In genomic region chr10:86463538-86464199, GRCm38 (mm10) we compare ENCODE assay signal across 8 mouse cellular contexts. TPM values are rescaled to one million over a fixed set of nuclear protein-coding genes. Genes with fewer than 3 reads are reported as not detected.
DNase-seq lines count a peak whose midpoint lies in the region; ATAC-seq lines count a peak whose summit lies in the region.

No protein-coding gene starts in this region.

- no peaks in the 10 kb centered on the region for H3K4me1 ChIP-seq in intestine, embryonic 15.5 days (replicated peaks)
- no peaks in the 10 kb centered on the region for H3K4me1 ChIP-seq in midbrain, embryonic 11.5 days (ENCODE audit: control insufficient read depth, insufficient read depth, low read length)

- no peak overlapping the region for H3K9ac ChIP-seq in intestine, embryonic 15.5 days
- no peak overlapping the region for H3K9ac ChIP-seq in midbrain, embryonic 11.5 days (ENCODE audit: low read length)

- intact Hi-C loops in gastrocnemius, postnatal 36 days (cut with DNase I) = loop anchor here (1.0 to 5.0 kb wide), 3 partner anchors 396 to 497 kb away; partner anchors contain the start of gene Fbxo7
- intact Hi-C loops in left cerebral cortex, postnatal 10 days (cut with DNase I) = loop anchor here (2.0 to 5.0 kb wide), 2 partner anchors 399 to 496 kb away; no protein-coding TSS in a partner anchor

- no peaks in the 10 kb centered on the region for H3K27me3 ChIP-seq in intestine, embryonic 15.5 days (replicated peaks)
- H3K27me3 ChIP-seq in midbrain, embryonic 11.5 days (ENCODE audit: control insufficient read depth, insufficient read depth, low read length) = no peaks in the 10 kb centered on the region

- DNase-seq in CD4-positive, CD25-positive, alpha-beta regulatory T cell, adult 2 months (ENCODE audit: low read depth, low spot score) = peak; percentile 63
- peak; percentile 84 for DNase-seq in embryo, embryonic 11 days
- DNase-seq in gastrocnemius, postnatal 36 days = peak; percentile 79
- peak; percentile 78 to 79 for DNase-seq in left cerebral cortex, postnatal 10 days (ENCODE audit: extremely low spot score in 1 of 2, low spot score in 2 of 2)
- peak; percentile 99 for DNase-seq in midbrain, embryonic 11.5 days (ENCODE audit: low spot score, missing footprints)
- DNase-seq in spleen, adult 12 weeks (ENCODE audit: low spot score) = peak; percentile 7

- no peak overlapping the region for H3K4me3 ChIP-seq in intestine, embryonic 15.5 days (replicated peaks)
- H3K4me3 ChIP-seq in midbrain, embryonic 11.5 days (ENCODE audit: low read depth, low read length) = no peak overlapping the region

- no peaks in the 10 kb centered on the region for H3K9me3 ChIP-seq in intestine, embryonic 15.5 days
- H3K9me3 ChIP-seq in midbrain, embryonic 11.5 days (ENCODE audit: control insufficient read depth, low read length) = no peaks in the 10 kb centered on the region

- 20% methylated on average over 5 of the region's 5 CpGs for WGBS in intestine, embryonic 15.5 days
- 30% methylated on average over 5 of the region's 5 CpGs for WGBS in midbrain, embryonic 11.5 days

- ATAC-seq in CD4-positive, CD25-positive, alpha-beta regulatory T cell, adult 4 months = no peak
- ATAC-seq in intestine, embryonic 15.5 days = peak; percentile 79
- ATAC-seq in midbrain, embryonic 11.5 days (ENCODE audit: low FRiP score) = peak; percentile 83; the same call in 1 of the 2 replicates

- H3K36me3 ChIP-seq in intestine, embryonic 15.5 days = no peaks in the 10 kb centered on the region
- H3K36me3 ChIP-seq in midbrain, embryonic 11.5 days (ENCODE audit: control insufficient read depth, insufficient read depth, low read length) = no peaks in the 10 kb centered on the region

- no peak overlapping the region for H3K27ac ChIP-seq in intestine, embryonic 15.5 days
- H3K27ac ChIP-seq in midbrain, embryonic 11.5 days (ENCODE audit: low read depth, low read length) = no peak overlapping the region

- H3K4me2 ChIP-seq in intestine, embryonic 15.5 days (replicated peaks) = 0 out of 2 replicates have a peak overlapping the region, but pooled peaks have one; percentile 27
- H3K4me2 ChIP-seq in midbrain, embryonic 11.5 days = no peak overlapping the region

RNA-seq across cellular contexts. Expression of gene Syn3, which starts 35.0 kb away (rescaled TPM):
- under 1 TPM in 1 of 2 experiments, not detected in 1; 0.22 TPM for polyA plus RNA-seq in CD4-positive, CD25-positive, alpha-beta regulatory T cell, adult 4 months (2017; shearing (Covaris generic))
- under 1 TPM; 0.15 to 0.28 TPM for total RNA-seq in gastrocnemius, postnatal 36 days (2021)
- polyA plus RNA-seq in intestine, embryonic 15.5 days (2015; fragmentation: Nextera tagmentation; extraction: Ambion mirVana) = 2.1 and 3.0 TPM in 2 replicates
- 10 to 100 TPM; 42.1 to 46.0 TPM for total RNA-seq in left cerebral cortex, postnatal 10 days (2021)
- 4.4 and 4.5 TPM in 2 replicates for polyA plus RNA-seq in midbrain, embryonic 11.5 days (2014; fragmentation: Nextera tagmentation; extraction: Ambion mirVana)

Comparison
In these comparisons a context has a peak if more than half of its experiments do, and no peak if none do; other contexts are left out.
1. DNase-seq: peak in every context shown above with its lines; median percentile 99 in midbrain, embryonic 11.5 days; 84 in embryo, embryonic 11 days; 79 in gastrocnemius, postnatal 36 days; 78 in left cerebral cortex, postnatal 10 days; 63 in CD4-positive, CD25-positive, alpha-beta regulatory T cell, adult 2 months; 7 in spleen, adult 12 weeks.